Mouse (Mus musculus) ES-Bruce4 (cell line): ENCODE measurements around the gene Pank4. TPM values are rescaled to one million over a fixed set of nuclear protein-coding genes. Genes with fewer than 3 reads are reported as not detected.

Experiments used
- H3K27ac ChIP-seq: 2 replicates; pipeline ENCODE4 v1.5.1; 2012; ENCODE audit warnings: low read length, inconsistent platforms; ENCODE audit not compliant: insufficient read depth
- H3K27me3 ChIP-seq: 2 replicates; pipeline ENCODE4 v1.6.1; 2012; ENCODE audit warnings: mild to moderate bottlenecking, low read length, inconsistent platforms; ENCODE audit not compliant: control insufficient read depth, poor library complexity, insufficient read depth, severe bottlenecking
- H3K36me3 ChIP-seq: 2 replicates; pipeline ENCODE4 v1.6.1; 2012; ENCODE audit warnings: inconsistent platforms, mild to moderate bottlenecking, low read length, moderate library complexity; ENCODE audit not compliant: control insufficient read depth, poor library complexity, insufficient read depth, severe bottlenecking
- H3K4me1 ChIP-seq: one replicate; pipeline ENCODE4 v1.8.1; 2011; ENCODE audit warnings: low read length; ENCODE audit not compliant: control insufficient read depth, insufficient read depth
- H3K4me3 ChIP-seq: 2 replicates; pipeline ENCODE4 v1.5.1; 2011; ENCODE audit warnings: low read depth, mild to moderate bottlenecking, low read length
- H3K9ac ChIP-seq: 2 replicates; pipeline ENCODE4 v1.6.1; 2012; ENCODE audit warnings: low read depth, mild to moderate bottlenecking, inconsistent platforms; ENCODE audit not compliant: poor library complexity, severe bottlenecking
- H3K9me3 ChIP-seq: replicated peaks from 2 replicates; pipeline ENCODE4 v1.6.1; 2012; ENCODE audit warnings: mild to moderate bottlenecking, low read length, inconsistent platforms; ENCODE audit not compliant: control insufficient read depth, poor library complexity, insufficient read depth, severe bottlenecking
- CTCF ChIP-seq: IDR thresholded peaks from one replicate; pipeline ENCODE4 v1.8.1; 2011; ENCODE audit warnings: low read depth, low read length
- EP300 ChIP-seq: IDR thresholded peaks from 2 replicates; pipeline ENCODE4 v1.6.1; 2011; ENCODE audit warnings: low read depth, low read length; ENCODE audit not compliant: insufficient read depth
- POLR2A ChIP-seq: IDR thresholded peaks from one replicate; pipeline ENCODE4 v1.8.1; 2011; ENCODE audit warnings: low read length; ENCODE audit not compliant: insufficient read depth
- polyA plus RNA-seq: library from polyadenylated mRNA; stranded (reverse); fragments of >200 nt; gene quantifications from 2 replicates; pipeline ENCODE4 v1.2.4, GENCODE M21; 2011; ENCODE audit warnings: low read depth; ENCODE audit not compliant: missing spikeins, insufficient read depth, insufficient read length

The Pank4 gene
- polyA plus RNA-seq, 1 experiment: 21.5 TPM

- Histone ChIP-seq H3K36me3 (no peaks in the 10 kb centered on the region), H3K4me1 (no peaks in the 10 kb centered on the region), H3K4me3 (no peak overlapping the region), H3K27me3 (no peaks in the 10 kb centered on the region), H3K9me3 (no peaks in the 10 kb centered on the region), H3K9ac (no peak overlapping the region), H3K27ac (no peak overlapping the region)
- no peak for TF ChIP-seq POLR2A
- no peak for TF ChIP-seq CTCF
- TF ChIP-seq EP300: no peak
Observed at GRCm38 (mm10) chr4:155019336-155019847, 55.5 kb downstream of the Pank4 start.

- H3K4me1 ChIP-seq: no peaks in the 10 kb centered on the region
- no peaks in the 10 kb centered on the region for H3K36me3 ChIP-seq
- no peak overlapping the region for H3K4me3 ChIP-seq
- H3K9me3 ChIP-seq: no peaks in the 10 kb centered on the region
- no peak overlapping the region for H3K9ac ChIP-seq
- H3K27me3 ChIP-seq: no peaks in the 10 kb centered on the region
- no peak overlapping the region for H3K27ac ChIP-seq
- TF ChIP-seq EP300 (no peak), POLR2A (no peak), CTCF (no peak)
Observed at GRCm38 (mm10) chr4:155020141-155020540, 56.2 kb downstream of the Pank4 start.

GRCm38 (mm10) chr4:155020813-155021212, 56.9 kb downstream of the Pank4 start:
- Histone ChIP-seq H3K27ac (no peak overlapping the region), H3K27me3 (no peaks in the 10 kb centered on the region), H3K4me3 (no peak overlapping the region), H3K9me3 (no peaks in the 10 kb centered on the region), H3K9ac (no peak overlapping the region), H3K36me3 (no peaks in the 10 kb centered on the region), H3K4me1 (no peaks in the 10 kb centered on the region)
- no peak for TF ChIP-seq EP300
- no peak for TF ChIP-seq CTCF
- no peak for TF ChIP-seq POLR2A

- Histone ChIP-seq H3K4me3 (no peak overlapping the region), H3K27me3 (no peaks in the 10 kb centered on the region), H3K4me1 (no peaks in the 10 kb centered on the region), H3K9me3 (no peaks in the 10 kb centered on the region), H3K27ac (no peak overlapping the region), H3K36me3 (no peaks in the 10 kb centered on the region), H3K9ac (no peak overlapping the region)
- TF ChIP-seq CTCF: no peak
- no peak for TF ChIP-seq POLR2A
- TF ChIP-seq EP300: no peak
Observed at GRCm38 (mm10) chr4:155022228-155022855, 58.4 kb downstream of the Pank4 start.

GRCm38 (mm10) chr4:155024170-155025010, 60.5 kb downstream of the Pank4 start:
- Histone ChIP-seq H3K4me3 (no peak overlapping the region), H3K9ac (no peak overlapping the region), H3K9me3 (no peaks in the 10 kb centered on the region), H3K27ac (no peak overlapping the region), H3K4me1 (no peaks in the 10 kb centered on the region), H3K36me3 (no peaks in the 10 kb centered on the region), H3K27me3 (no peaks in the 10 kb centered on the region)
- no peak for TF ChIP-seq CTCF
- no peak for TF ChIP-seq EP300
- TF ChIP-seq POLR2A: no peak

Other genes with a start within 250 kb of the Pank4 start
- gene Ttc34, start 126.7 kb upstream of the Pank4 start, polyA plus RNA-seq: 0.21 TPM in 1 of 2 replicates, not detected in the other
- 1.4 and 2.0 TPM in 2 replicates for gene Mmel1, start 94.5 kb upstream of the Pank4 start, polyA plus RNA-seq
- gene Fam213b, start 65.0 kb upstream of the Pank4 start, polyA plus RNA-seq: 11.8 and 13.9 TPM in 2 replicates
- gene Tnfrsf14, start 35.6 kb upstream of the Pank4 start, polyA plus RNA-seq: not detected in 2 replicates
- not detected in 2 replicates for gene Hes5, start 3.2 kb upstream of the Pank4 start, polyA plus RNA-seq
- 2.6 and 4.2 TPM in 2 replicates for gene Plch2, start 92.7 kb downstream of the Pank4 start, polyA plus RNA-seq
- 15.4 and 17.7 TPM in 2 replicates for gene Pex10, start 102.9 kb downstream of the Pank4 start, polyA plus RNA-seq
- gene Rer1, start 122.3 kb downstream of the Pank4 start, polyA plus RNA-seq: 74.9 and 82.5 TPM in 2 replicates
- 11.6 and 13.0 TPM in 2 replicates for gene Morn1, start 122.5 kb downstream of the Pank4 start, polyA plus RNA-seq